Mouse (Mus musculus) MEL (cell line): ENCODE measurements at regions not wholly inside any gene's neighbourhood (a gene's known extent, or its start where the extent isn't known, plus 50 kb on each side); places are given as distances from the start of the nearest gene placed in this dataset.

Source experiments
- BHLHE40 ChIP-seq: IDR thresholded peaks from 2 replicates; pipeline ENCODE4 v1.6.1; 2012; ENCODE audit warnings: low read depth, mild to moderate bottlenecking, inconsistent platforms, low read length, improper control_type of control experiment, borderline replicate concordance
- CHD1 ChIP-seq: IDR thresholded peaks from 2 replicates; pipeline ENCODE4 v1.6.1; 2012; ENCODE audit warnings: low read depth, mild to moderate bottlenecking, inconsistent platforms, low read length, improper control_type of control experiment
- CTCF ChIP-seq, 3 experiments: IDR thresholded peaks in 2 of 3; conservative IDR thresholded peaks in 1 of 3; 2 replicates each; pipeline ENCODE4 v1.5.1; 2011 to 2012; ENCODE audit warnings: low read length in 3 of 3, low read depth in 2 of 3, mild to moderate bottlenecking in 2 of 3, improper control_type of control experiment in 1 of 3, inconsistent platforms in 1 of 3, mixed read lengths in 1 of 3, moderate library complexity in 1 of 3; ENCODE audit not compliant: control insufficient read depth in 1 of 3, insufficient read depth in 1 of 3, poor library complexity in 1 of 3, severe bottlenecking in 1 of 3
- EP300 ChIP-seq, 2 experiments: IDR thresholded peaks; 2 replicates each; pipeline ENCODE4 v1.6.1; 2011; ENCODE audit warnings: improper control_type of control experiment in 2 of 2, low read length in 2 of 2, low read depth in 1 of 2, mild to moderate bottlenecking in 1 of 2
- HCFC1 ChIP-seq: IDR thresholded peaks from 2 replicates; pipeline ENCODE4 v1.6.1; 2012; ENCODE audit warnings: low read depth, mild to moderate bottlenecking, inconsistent platforms, low read length, improper control_type of control experiment, moderate library complexity
- JUND ChIP-seq: IDR thresholded peaks from 2 replicates; pipeline ENCODE4 v1.6.1; 2011; ENCODE audit warnings: low read depth, mild to moderate bottlenecking, improper control_type of control experiment, low read length
- KAT2A ChIP-seq: conservative IDR thresholded peaks from 2 replicates; pipeline ENCODE4 v1.6.1; 2012; ENCODE audit warnings: low read depth, low read length, improper control_type of control experiment, inconsistent platforms
- POLR2A ChIP-seq, 2 experiments: IDR thresholded peaks; 2 replicates each; pipeline ENCODE4 v1.6.1; 2011 to 2012; ENCODE audit warnings: low read length in 2 of 2, mild to moderate bottlenecking in 2 of 2, control low read depth in 1 of 2, improper control_type of control experiment in 1 of 2, low read depth in 1 of 2, moderate library complexity in 1 of 2; ENCODE audit not compliant: control insufficient read depth in 1 of 2, insufficient read depth in 1 of 2, poor library complexity in 1 of 2
- POLR2AphosphoS2 ChIP-seq: IDR thresholded peaks from 2 replicates; pipeline ENCODE4 v1.6.1; 2011; ENCODE audit warnings: low read length, improper control_type of control experiment
- USF2 ChIP-seq, 2 experiments: IDR thresholded peaks; 2 replicates each; pipeline ENCODE4 v1.6.1; 2011 to 2012; ENCODE audit warnings: improper control_type of control experiment in 2 of 2, low read length in 2 of 2, borderline replicate concordance in 1 of 2, inconsistent platforms in 1 of 2, low read depth in 1 of 2, mild to moderate bottlenecking in 1 of 2; ENCODE audit not compliant: insufficient read depth in 1 of 2
- ZC3H11A ChIP-seq: IDR thresholded peaks from 2 replicates; pipeline ENCODE4 v1.6.1; 2012; ENCODE audit warnings: low read depth, mild to moderate bottlenecking, inconsistent platforms, low read length, improper control_type of control experiment
- ZMIZ1 ChIP-seq: IDR thresholded peaks from 2 replicates; pipeline ENCODE4 v1.6.1; 2012; ENCODE audit warnings: low read depth, mild to moderate bottlenecking, inconsistent platforms, low read length, improper control_type of control experiment, moderate library complexity
- ZNF384 ChIP-seq: IDR thresholded peaks from 2 replicates; pipeline ENCODE4 v1.6.1; 2012; ENCODE audit warnings: low read depth, mild to moderate bottlenecking, inconsistent platforms, low read length, improper control_type of control experiment

GRCm38 (mm10) chr4:67229214-67229613 lies 401.8 kb downstream of the Tlr4 start:
- no peak for TF ChIP-seq CHD1
- TF ChIP-seq EP300 (IDR thresholded peaks at IDR 0.05; ENCODE audit: low read depth in 1 of 2, low read length in 2 of 2): no peak
- no peak for TF ChIP-seq CTCF (IDR thresholded peaks at IDR 0.05 in 2 of 3, conservative IDR thresholded peaks at IDR 0.05 in 1 of 3; ENCODE audit: control insufficient read depth in 1 of 3, insufficient read depth in 1 of 3, low read depth in 2 of 3, low read length in 3 of 3, poor library complexity in 1 of 3, severe bottlenecking in 1 of 3)
- no peak for TF ChIP-seq POLR2AphosphoS2
- no peak for TF ChIP-seq ZNF384
- no peak for TF ChIP-seq JUND
- TF ChIP-seq USF2 (IDR thresholded peaks at IDR 0.05; ENCODE audit: borderline replicate concordance in 1 of 2, insufficient read depth in 1 of 2, low read depth in 1 of 2, low read length in 2 of 2): no peak
- TF ChIP-seq POLR2A (IDR thresholded peaks at IDR 0.05; ENCODE audit: control insufficient read depth in 1 of 2, insufficient read depth in 1 of 2, low read depth in 1 of 2, low read length in 2 of 2, poor library complexity in 1 of 2): no peak
- TF ChIP-seq BHLHE40: no peak
- TF ChIP-seq ZC3H11A: no peak
- TF ChIP-seq ZMIZ1: no peak
- TF ChIP-seq KAT2A: no peak
- TF ChIP-seq HCFC1: no peak
